Mouse (Mus musculus) kidney, embryonic 16.5 days (tissue): ENCODE results near the gene H13. TPM values are rescaled to one million over a fixed set of nuclear protein-coding genes. Genes with fewer than 3 reads are reported as not detected.
"Not testable (repeated sequence)": the region's sequence is repeated elsewhere in the genome, so short reads cannot be mapped to it uniquely, and the experiment has no call there.

Experiments
- ATAC-seq: fragments of 200-750 bp; cut with Nextera tagmentation; 2 replicates; pipeline ENCODE4 v1.8.0; 2017; ENCODE audit warnings: moderate TSS enrichment; ENCODE audit not compliant: low FRiP score, low TSS enrichment
- H3K27ac ChIP-seq: fragments of 300-500 bp; sonication (generic); 2 replicates; pipeline ENCODE4 v1.5.1; 2014; ENCODE audit warnings: low read length
- H3K27me3 ChIP-seq: fragments of 300-500 bp; sonication (generic); 2 replicates; pipeline ENCODE4 v1.6.1; 2014; ENCODE audit warnings: low read length, control low read depth, mixed read lengths; ENCODE audit not compliant: insufficient read depth
- H3K36me3 ChIP-seq: fragments of 300-500 bp; sonication (generic); 2 replicates; pipeline ENCODE4 v1.6.1; 2014; ENCODE audit warnings: low read length, control low read depth, mixed read lengths; ENCODE audit not compliant: insufficient read depth
- H3K4me1 ChIP-seq: fragments of 300-500 bp; sonication (generic); 2 replicates; pipeline ENCODE4 v1.6.1; 2014; ENCODE audit warnings: low read length, control low read depth, mixed read lengths; ENCODE audit not compliant: insufficient read depth
- H3K4me2 ChIP-seq: fragments of 300-500 bp; sonication (generic); replicated peaks from 2 replicates; pipeline ENCODE4 v1.6.1; 2014; ENCODE audit warnings: low read depth, low read length
- H3K4me3 ChIP-seq: fragments of 300-500 bp; sonication (generic); 2 replicates; pipeline ENCODE4 v1.5.1; 2014; ENCODE audit warnings: mild to moderate bottlenecking, low read length
- H3K9ac ChIP-seq: fragments of 300-500 bp; sonication (generic); replicated peaks from 2 replicates; pipeline ENCODE4 v1.6.1; 2014; ENCODE audit warnings: low read length
- H3K9me3 ChIP-seq: fragments of 300-500 bp; sonication (generic); 2 replicates; pipeline ENCODE4 v1.6.1; 2016; ENCODE audit warnings: low read length, control low read depth
- WGBS: fragments of 180-500 bp; shearing (Covaris S2); extraction: QIAGEN DNeasy Blood & Tissue Kit; methylation state at CpG from one replicate; pipeline ENCODE4 v1.1.7; 2014; 5-methylcytosine and 5-hydroxymethylcytosine counted together
- polyA plus RNA-seq: library from polyadenylated mRNA; unstranded; fragments of >200 nt; fragmentation: Nextera tagmentation; extraction: Ambion mirVana; gene quantifications from 2 replicates; pipeline ENCODE4 v1.2.1, GENCODE M21; 2015

The H13 gene
- polyA plus RNA-seq, 1 experiment from 2014 or later: 158 TPM

- Histone ChIP-seq H3K36me3 (no peaks in the 10 kb centered on the region), H3K27ac (no peak overlapping the region), H3K4me2 (no peak overlapping the region), H3K9ac (no peak overlapping the region), H3K4me3 (no peak overlapping the region), H3K9me3 (no peaks in the 10 kb centered on the region), H3K27me3 (no peaks in the 10 kb centered on the region), H3K4me1 (peaks cover 14% of the 10 kb centered on the region)
- no peak for ATAC-seq
- 42% methylated on average over 14 of the region's 14 CpGs for WGBS
These were observed 15.2 kb upstream of the H13 start for GRCm38 (mm10) chr2:152653874-152654715.

- Histone ChIP-seq H3K4me2 (no peak overlapping the region), H3K4me1 (peaks cover 14% of the 10 kb centered on the region), H3K4me3 (no peak overlapping the region), H3K27me3 (no peaks in the 10 kb centered on the region), H3K27ac (no peak overlapping the region), H3K9me3 (no peaks in the 10 kb centered on the region), H3K9ac (no peak overlapping the region), H3K36me3 (no peaks in the 10 kb centered on the region)
- 66% methylated on average over 10 of the region's 10 CpGs for WGBS
- ATAC-seq: no peak
These were observed 11.9 kb upstream of the H13 start for GRCm38 (mm10) chr2:152657398-152657797.

- Histone ChIP-seq H3K36me3 (no peaks in the 10 kb centered on the region), H3K9me3 (no peaks in the 10 kb centered on the region), H3K9ac (no peak overlapping the region), H3K4me2 (no peak overlapping the region), H3K4me3 (no peak overlapping the region), H3K27ac (no peak overlapping the region), H3K4me1 (no peaks in the 10 kb centered on the region), H3K27me3 (no peaks in the 10 kb centered on the region)
- ATAC-seq: no peak
- 77% methylated on average over 6 of the region's 6 CpGs for WGBS
These were observed 8.1 kb upstream of the H13 start for GRCm38 (mm10) chr2:152661163-152661562.

GRCm38 (mm10) chr2:152666191-152666590, 3.1 kb upstream of the H13 start:
- H3K9me3 ChIP-seq: not testable (repeated sequence)

GRCm38 (mm10) chr2:152669639-152670484, 601 bp downstream of the H13 start:
- 0% methylated on average over 46 of the region's 46 CpGs for WGBS

More at GRCm38 (mm10) chr2:152666191-152666590, 3.1 kb upstream of the H13 start:
- not testable (repeated sequence) for H3K27ac ChIP-seq, H3K9ac ChIP-seq, H3K36me3 ChIP-seq, H3K4me3 ChIP-seq, H3K27me3 ChIP-seq, ATAC-seq, H3K4me2 ChIP-seq
- WGBS: 44% methylated on average over 3 of the region's 3 CpGs
- peaks cover 11% of the 10 kb centered on the region for H3K4me1 ChIP-seq

GRCm38 (mm10) chr2:152670983-152671641, 1.9 kb downstream of the H13 start:
- Histone ChIP-seq H3K9ac (peak overlapping the region; percentile 93), H3K4me3 (peak overlapping the region; percentile 88), H3K36me3 (peaks cover 31% of the 10 kb centered on the region), H3K4me2 (peak overlapping the region; percentile 68), H3K27ac (peak overlapping the region; percentile 90), H3K9me3 (no peaks in the 10 kb centered on the region), H3K4me1 (peaks cover 38% of the 10 kb centered on the region), H3K27me3 (no peaks in the 10 kb centered on the region)
- no peak for ATAC-seq
- WGBS: 41% methylated on average over 9 of the region's 9 CpGs

More at GRCm38 (mm10) chr2:152669639-152670484, 601 bp downstream of the H13 start:
- peak overlapping the region; percentile 68 for H3K4me2 ChIP-seq
- H3K4me3 ChIP-seq: peak overlapping the region; percentile 88
- H3K27ac ChIP-seq: peak overlapping the region; percentile 90
- ATAC-seq: peak; percentile 77
- H3K9ac ChIP-seq: peak overlapping the region; percentile 93
- peaks cover 38% of the 10 kb centered on the region for H3K4me1 ChIP-seq
- H3K27me3 ChIP-seq: no peaks in the 10 kb centered on the region
- H3K36me3 ChIP-seq: peaks cover 18% of the 10 kb centered on the region
- no peaks in the 10 kb centered on the region for H3K9me3 ChIP-seq

GRCm38 (mm10) chr2:152671642-152671999, 2.4 kb downstream of the H13 start:
- 0 out of 2 replicates have a peak, but pooled peaks have one; percentile 24 for ATAC-seq
- Histone ChIP-seq H3K36me3 (peaks cover 36% of the 10 kb centered on the region), H3K27ac (no peak overlapping the region), H3K4me3 (peak overlapping the region; percentile 88), H3K9ac (peak overlapping the region; percentile 93), H3K9me3 (no peaks in the 10 kb centered on the region), H3K4me2 (peak overlapping the region; percentile 68), H3K27me3 (no peaks in the 10 kb centered on the region), H3K4me1 (peaks cover 38% of the 10 kb centered on the region)
- 15% methylated on average over 5 of the region's 5 CpGs for WGBS

- Histone ChIP-seq H3K9me3 (no peaks in the 10 kb centered on the region), H3K36me3 (peaks cover 40% of the 10 kb centered on the region), H3K4me3 (peak overlapping the region; percentile 88), H3K4me1 (peaks cover 38% of the 10 kb centered on the region), H3K4me2 (peak overlapping the region; percentile 68), H3K27ac (no peak overlapping the region), H3K27me3 (no peaks in the 10 kb centered on the region), H3K9ac (peak overlapping the region; percentile 93)
- 60% methylated on average over 12 of the region's 12 CpGs for WGBS
- ATAC-seq: no peak
These were observed 2.9 kb downstream of the H13 start for GRCm38 (mm10) chr2:152672166-152672565.

GRCm38 (mm10) chr2:152674148-152674547, 4.9 kb downstream of the H13 start:
- no peak overlapping the region for H3K9ac ChIP-seq
- 72% methylated on average over 11 of the region's 11 CpGs for WGBS
- H3K27me3 ChIP-seq: no peaks in the 10 kb centered on the region
- H3K4me2 ChIP-seq: no peak overlapping the region
- no peak for ATAC-seq
- H3K9me3 ChIP-seq: no peaks in the 10 kb centered on the region
- H3K4me1 ChIP-seq: peaks cover 45% of the 10 kb centered on the region
- no peak overlapping the region for H3K4me3 ChIP-seq
- peaks cover 56% of the 10 kb centered on the region for H3K36me3 ChIP-seq
- H3K27ac ChIP-seq: no peak overlapping the region
